Mouse (Mus musculus) myocyte (in vitro differentiated cells): ENCODE data around the gene Pcnx4. TPM values are rescaled to one million over a fixed set of nuclear protein-coding genes. Genes with fewer than 3 reads are reported as not detected.
"Not testable (repeated sequence)": the region's sequence is repeated elsewhere in the genome, so short reads cannot be mapped to it uniquely, and the experiment has no call there.

Experiments
- H3K27me3 ChIP-seq: one replicate; pipeline ENCODE4 v1.6.1; 2011; ENCODE audit not compliant: control insufficient read depth, insufficient read depth, insufficient read length
- H3K36me3 ChIP-seq: one replicate; pipeline ENCODE4 v1.6.1; 2011; ENCODE audit not compliant: control insufficient read depth, insufficient read depth
- H3K4me2 ChIP-seq: one replicate; pipeline ENCODE4 v1.6.1; 2011; ENCODE audit warnings: low read depth, control low read depth
- H3K4me3 ChIP-seq: one replicate; pipeline ENCODE4 v1.5.1; 2011; ENCODE audit warnings: mild to moderate bottlenecking, control low read depth, moderate library complexity
- H3K79me2 ChIP-seq: one replicate; pipeline ENCODE4 v1.6.1; 2011; ENCODE audit not compliant: control insufficient read depth, insufficient read depth
- H3ac ChIP-seq: one replicate; pipeline ENCODE4 v1.6.1; 2011; ENCODE audit not compliant: control insufficient read depth, insufficient read length
- CEBPB ChIP-seq: IDR thresholded peaks from 2 replicates; pipeline ENCODE4 v1.6.1; 2011; ENCODE audit warnings: mild to moderate bottlenecking, moderate library complexity; ENCODE audit not compliant: poor library complexity, insufficient read depth, severe bottlenecking
- E2F4 ChIP-seq: IDR thresholded peaks from one replicate; pipeline ENCODE4 v1.6.1; 2011; ENCODE audit warnings: mild to moderate bottlenecking, control low read depth, moderate library complexity; ENCODE audit not compliant: insufficient read depth
- MAX ChIP-seq: IDR thresholded peaks from one replicate; pipeline ENCODE4 v1.6.1; 2011; ENCODE audit warnings: low read depth, mild to moderate bottlenecking, control low read depth
- MYOD1 ChIP-seq, 3 experiments: IDR thresholded peaks; one replicate each; pipeline ENCODE4 v1.6.1; 2011; ENCODE audit warnings: control low read depth in 2 of 3, low read depth in 2 of 3, mild to moderate bottlenecking in 2 of 3, moderate library complexity in 1 of 3; ENCODE audit not compliant: insufficient read length in 2 of 3, control insufficient read depth in 1 of 3
- MYOG ChIP-seq, 3 experiments: IDR thresholded peaks; one replicate each; pipeline ENCODE4 v1.6.1; 2011; ENCODE audit warnings: control low read depth in 2 of 3, low read depth in 2 of 3, mild to moderate bottlenecking in 2 of 3; ENCODE audit not compliant: insufficient read length in 2 of 3, control insufficient read depth in 1 of 3, insufficient read depth in 1 of 3
- POLR2A ChIP-seq: IDR thresholded peaks from one replicate; pipeline ENCODE4 v1.6.1; 2011; ENCODE audit warnings: low read depth, mild to moderate bottlenecking, control low read depth, moderate library complexity; ENCODE audit not compliant: insufficient read length
- POLR2AphosphoS2 ChIP-seq: IDR thresholded peaks from one replicate; pipeline ENCODE4 v1.6.1; 2011; ENCODE audit warnings: low read depth, control low read depth; ENCODE audit not compliant: insufficient read length
- REST ChIP-seq: IDR thresholded peaks from one replicate; pipeline ENCODE4 v1.6.1; 2011; ENCODE audit warnings: mild to moderate bottlenecking, control low read depth, moderate library complexity; ENCODE audit not compliant: insufficient read depth, insufficient read length
- SRF ChIP-seq: IDR thresholded peaks from one replicate; pipeline ENCODE4 v1.6.1; 2011; ENCODE audit warnings: low read depth; ENCODE audit not compliant: control insufficient read depth, insufficient read length
- TCF12 ChIP-seq: IDR thresholded peaks from one replicate; pipeline ENCODE4 v1.6.1; 2011; ENCODE audit warnings: mild to moderate bottlenecking, control low read depth; ENCODE audit not compliant: poor library complexity, insufficient read depth, severe bottlenecking
- TCF3 ChIP-seq: IDR thresholded peaks from one replicate; pipeline ENCODE4 v1.6.1; 2011; ENCODE audit warnings: low read depth, control low read depth; ENCODE audit not compliant: insufficient read length
- USF1 ChIP-seq: IDR thresholded peaks from one replicate; pipeline ENCODE4 v1.6.1; 2011; ENCODE audit warnings: low read depth, mild to moderate bottlenecking, control low read depth, moderate library complexity
- polyA plus RNA-seq: library from polyadenylated mRNA; unstranded; fragments of >200 nt; fragmentation: generic; extraction: Trizol; gene quantifications from one replicate; pipeline ENCODE4 v1.2.1, GENCODE M21; 2012; ENCODE audit warnings: missing spikeins

The Pcnx4 gene
- polyA plus RNA-seq, 1 experiment, result 4.5 TPM

DNA sequence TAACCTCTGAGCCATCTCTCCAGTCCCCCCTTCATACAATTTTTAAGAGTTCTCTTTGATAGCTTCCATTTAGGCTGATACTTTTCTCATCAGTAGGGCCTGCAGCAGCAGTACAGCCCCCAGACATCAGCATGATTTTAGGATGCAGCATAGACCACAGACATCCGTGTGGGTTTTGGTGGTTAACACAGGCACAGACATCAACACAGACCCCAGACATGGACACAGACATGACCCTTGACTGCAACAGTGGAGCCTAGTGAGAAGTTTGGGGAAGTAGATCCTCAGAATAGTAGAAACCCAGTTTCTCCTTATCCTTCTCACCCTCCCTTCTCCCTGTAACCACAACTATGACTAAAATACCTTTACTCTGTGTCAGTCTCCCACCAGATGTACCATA is 49.2 kb downstream of the Pcnx4 start:
- no peak for TF ChIP-seq USF1
- no peak overlapping the region for H3K4me3 ChIP-seq
- no peaks in the 10 kb centered on the region for H3K27me3 ChIP-seq
- no peak overlapping the region for H3ac ChIP-seq
- H3K36me3 ChIP-seq, result no peaks in the 10 kb centered on the region
- no peak overlapping the region for H3K4me2 ChIP-seq
- H3K79me2 ChIP-seq, result no peaks in the 10 kb centered on the region

DNA sequence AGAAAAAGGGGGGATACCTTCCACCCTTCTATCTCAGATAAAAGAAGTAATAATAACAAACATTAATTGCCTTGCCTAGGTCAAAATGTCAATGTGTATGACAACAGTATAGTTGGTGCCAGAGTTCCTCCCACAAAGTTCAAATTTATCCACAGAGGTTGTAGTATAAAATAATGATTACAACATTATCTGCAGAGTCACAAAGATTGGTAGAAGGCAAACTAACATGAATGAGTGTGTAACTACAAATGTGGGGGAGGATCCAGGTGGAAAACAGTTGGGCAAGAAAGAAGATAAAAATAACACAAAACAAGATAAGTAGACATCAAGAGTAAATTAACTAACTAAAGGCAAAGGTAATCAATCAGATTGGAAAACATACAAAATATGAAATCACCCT is 56.8 kb downstream of the Pcnx4 start:
- no peak for TF ChIP-seq POLR2AphosphoS2
- TF ChIP-seq POLR2A, result no peak
- no peak for TF ChIP-seq REST
- TF ChIP-seq E2F4, result no peak
- TF ChIP-seq TCF3, result no peak
- TF ChIP-seq MYOG (IDR thresholded peaks at IDR 0.05; ENCODE audit: control insufficient read depth in 1 of 3, insufficient read depth in 1 of 3, insufficient read length in 2 of 3, low read depth in 2 of 3), result no peak
- no peak for TF ChIP-seq MAX
- no peak for TF ChIP-seq SRF
- no peak for TF ChIP-seq MYOD1 (IDR thresholded peaks at IDR 0.05; ENCODE audit: control insufficient read depth in 1 of 3, insufficient read length in 2 of 3, low read depth in 2 of 3)
- no peak for TF ChIP-seq CEBPB
- no peak for TF ChIP-seq TCF12
- no peak for TF ChIP-seq USF1
- no peak overlapping the region for H3K4me2 ChIP-seq
- no peaks in the 10 kb centered on the region for H3K27me3 ChIP-seq
- no peaks in the 10 kb centered on the region for H3K36me3 ChIP-seq
- H3ac ChIP-seq, result no peak overlapping the region
- H3K79me2 ChIP-seq, result no peaks in the 10 kb centered on the region
- H3K4me3 ChIP-seq, result no peak overlapping the region

DNA sequence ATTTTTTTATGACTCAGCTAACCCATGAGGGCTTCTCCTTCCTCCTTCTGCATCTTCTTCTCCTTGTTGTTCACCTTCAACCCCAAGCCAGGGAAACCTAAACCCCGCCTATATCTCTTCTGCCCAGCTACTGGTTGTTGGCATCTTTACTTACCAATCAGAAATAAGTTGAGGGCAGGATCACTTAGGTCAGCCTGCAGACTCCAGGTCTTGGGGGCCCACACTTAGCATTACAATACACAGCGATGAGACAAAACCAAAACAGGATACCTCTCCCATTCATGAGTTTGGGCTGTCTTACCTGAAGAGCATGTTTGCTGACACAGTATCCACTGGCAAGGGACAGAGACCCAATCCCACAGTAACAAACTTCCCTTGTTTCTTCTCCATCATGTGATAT is 57.8 kb downstream of the Pcnx4 start:
- H3K36me3 ChIP-seq, result no peaks in the 10 kb centered on the region
- no peak overlapping the region for H3K4me3 ChIP-seq
- no peaks in the 10 kb centered on the region for H3K79me2 ChIP-seq
- no peaks in the 10 kb centered on the region for H3K27me3 ChIP-seq
- H3K4me2 ChIP-seq, result no peak overlapping the region
- TF ChIP-seq E2F4, result no peak
- no peak for TF ChIP-seq CEBPB
- TF ChIP-seq REST, result no peak
- no peak for TF ChIP-seq USF1
- no peak for TF ChIP-seq MYOD1 (IDR thresholded peaks at IDR 0.05; ENCODE audit: control insufficient read depth in 1 of 3, insufficient read length in 2 of 3, low read depth in 2 of 3)
- no peak for TF ChIP-seq TCF3
- TF ChIP-seq MYOG (IDR thresholded peaks at IDR 0.05; ENCODE audit: control insufficient read depth in 1 of 3, insufficient read depth in 1 of 3, insufficient read length in 2 of 3, low read depth in 2 of 3), result no peak
- no peak for TF ChIP-seq SRF
- no peak for TF ChIP-seq TCF12
- no peak for TF ChIP-seq POLR2A
- no peak for TF ChIP-seq MAX
- no peak overlapping the region for H3ac ChIP-seq

DNA sequence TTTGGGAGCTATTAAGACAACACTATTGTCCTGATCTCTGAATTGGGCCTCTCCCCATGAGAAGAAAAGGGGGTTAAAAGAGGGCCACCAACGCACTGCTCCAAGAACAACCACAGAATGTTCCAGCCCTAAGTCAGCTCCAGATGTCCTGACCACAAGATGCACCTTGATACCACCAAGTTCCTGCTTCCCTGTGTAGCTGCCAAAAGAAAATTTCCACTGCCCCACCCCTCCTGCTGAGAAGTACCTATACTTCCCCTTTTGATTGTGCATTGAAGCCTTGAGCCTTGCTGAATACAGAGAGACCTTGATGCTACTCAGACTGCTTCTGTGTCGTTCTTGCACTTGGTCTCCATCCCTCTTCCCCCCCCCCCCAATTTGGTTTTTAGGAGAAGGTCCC is 62.5 kb downstream of the Pcnx4 start:
- H3K27me3 ChIP-seq, H3ac ChIP-seq, H3K4me2 ChIP-seq, H3K36me3 ChIP-seq, H3K4me3 ChIP-seq, H3K79me2 ChIP-seq: not testable (repeated sequence)

DNA sequence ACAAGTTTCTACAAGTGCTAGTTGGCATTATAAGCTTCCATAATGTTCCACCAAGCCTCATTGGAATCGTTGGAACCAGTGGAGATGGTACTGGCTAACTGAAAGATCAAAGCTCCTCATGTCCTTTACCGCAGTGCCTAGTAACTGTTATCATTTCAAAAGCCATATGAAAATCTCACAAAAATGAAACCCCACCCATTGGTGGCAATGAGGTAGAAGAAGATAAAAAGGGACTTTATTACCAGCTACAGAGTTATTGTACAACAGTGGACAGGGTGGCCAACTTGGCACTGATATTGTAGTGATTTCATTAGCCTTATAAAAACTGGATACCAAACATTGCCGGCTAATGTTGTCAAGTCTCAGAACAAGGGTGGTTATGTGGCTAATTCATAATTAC is 75.9 kb downstream of the Pcnx4 start:
- Histone ChIP-seq H3K4me3 (no peak overlapping the region), H3K79me2 (no peaks in the 10 kb centered on the region), H3K4me2 (no peak overlapping the region), H3K27me3 (peaks cover 5% of the 10 kb centered on the region), H3ac (no peak overlapping the region), H3K36me3 (no peaks in the 10 kb centered on the region)
- TF ChIP-seq MYOG (IDR thresholded peaks at IDR 0.05; ENCODE audit: control insufficient read depth in 1 of 3, insufficient read depth in 1 of 3, insufficient read length in 2 of 3, low read depth in 2 of 3) (no peak), USF1 (no peak), POLR2AphosphoS2 (no peak), E2F4 (no peak), MAX (no peak), POLR2A (no peak), TCF12 (no peak), MYOD1 (IDR thresholded peaks at IDR 0.05; ENCODE audit: control insufficient read depth in 1 of 3, insufficient read length in 2 of 3, low read depth in 2 of 3) (no peak), CEBPB (no peak), TCF3 (no peak), REST (no peak), SRF (no peak)
